Mouse (Mus musculus) G1E (cell line): Measurements from ENCODE around the gene 2010111I01Rik. TPM values are rescaled to one million over a fixed set of nuclear protein-coding genes. Genes with fewer than 3 reads are reported as not detected.
"Not testable (repeated sequence)": the region's sequence is repeated elsewhere in the genome, so short reads cannot be mapped to it uniquely, and the experiment has no call there.

Source experiments
- ATAC-seq: 2 replicates; pipeline ENCODE4 v1.8.0; 2016; ENCODE audit warnings: mild to moderate bottlenecking; ENCODE audit not compliant: insufficient number of reproducible peaks, poor library complexity, low FRiP score, severe bottlenecking; ENCODE audit errors: extremely low read depth
- DNase-seq: peaks from one replicate; pipeline ENCODE4 v3.0.0; 2012; ENCODE audit warnings: low spot score
- H3K27me3 ChIP-seq: 2 replicates; pipeline ENCODE4 v1.6.1; 2012; ENCODE audit warnings: mild to moderate bottlenecking, low read length, inconsistent platforms; ENCODE audit not compliant: insufficient read depth
- H3K36me3 ChIP-seq: replicated peaks from 2 replicates; pipeline ENCODE3; 2012; ENCODE audit warnings: mild to moderate bottlenecking, inconsistent platforms
- H3K4me1 ChIP-seq: 2 replicates; pipeline ENCODE4 v1.6.1; 2012; ENCODE audit warnings: low read depth, low read length, inconsistent platforms, mixed read lengths; ENCODE audit not compliant: insufficient read depth
- H3K4me3 ChIP-seq: 2 replicates; pipeline ENCODE4 v1.5.1; 2012; ENCODE audit warnings: low read depth, mild to moderate bottlenecking, inconsistent platforms, low read length, moderate library complexity, mixed read lengths
- H3K9me3 ChIP-seq: replicated peaks from 2 replicates; pipeline ENCODE4 v1.6.1; 2012; ENCODE audit warnings: inconsistent platforms
- CTCF ChIP-seq: IDR thresholded peaks from 2 replicates; pipeline ENCODE4 v1.5.1; 2012; ENCODE audit warnings: low read depth, low read length, inconsistent platforms, mixed read lengths
- GATA1 ChIP-seq: IDR thresholded peaks from 2 replicates; pipeline ENCODE4 v1.6.1; 2012; ENCODE audit warnings: borderline replicate concordance, low read length, inconsistent platforms, mixed read lengths
- GATA2 ChIP-seq: IDR thresholded peaks from 2 replicates; pipeline ENCODE4 v1.6.1; 2012; ENCODE audit warnings: low read depth, low read length, inconsistent platforms, borderline replicate concordance
- POLR2AphosphoS5 ChIP-seq: IDR thresholded peaks from 2 replicates; pipeline ENCODE4 v1.6.1; 2012; ENCODE audit warnings: low read depth, low read length, inconsistent platforms; ENCODE audit not compliant: insufficient replicate concordance
- TAL1 ChIP-seq: conservative IDR thresholded peaks from 2 replicates; pipeline ENCODE4 v1.6.1; 2012; ENCODE audit warnings: low read depth, low read length, inconsistent platforms, mixed read lengths
- polyA plus RNA-seq: library from polyadenylated mRNA; stranded (reverse); fragments of >175 nt; gene quantifications from 2 replicates; pipeline ENCODE4 v1.2.3, GENCODE M21; 2012
- total RNA-seq, 2 experiments: library from RNA; stranded (forward) in 1 of 2; stranded (reverse) in 1 of 2; fragments of 200-1000 nt in 1 of 2; fragments of >200 nt in 1 of 2; fragmentation: Nextera tagmentation in 1 of 2; gene quantifications; 2 replicates each; pipeline ENCODE4 v1.2.3; 2014 to 2017

The 2010111I01Rik gene
- total and polyA plus RNA-seq, 3 experiments = 14.7 to 57.2 (median 22.2) TPM

- Histone ChIP-seq H3K36me3 (no peaks in the 10 kb centered on the region), H3K27me3 (no peaks in the 10 kb centered on the region), H3K9me3 (no peaks in the 10 kb centered on the region), H3K4me3 (no peak overlapping the region), H3K4me1 (no peaks in the 10 kb centered on the region)
- DNase-seq (no peak), ATAC-seq (no peak)
- TF ChIP-seq GATA1 (no peak), POLR2AphosphoS5 (no peak)
Observed at GRCm38 (mm10) chr13:62980131-62980530, 15.4 kb downstream of the 2010111I01Rik start.

GRCm38 (mm10) chr13:62984485-62984884 is 19.8 kb downstream of the 2010111I01Rik start:
- TF ChIP-seq TAL1 (no peak), POLR2AphosphoS5 (no peak), CTCF (no peak), GATA1 (no peak), GATA2 (no peak)
- Histone ChIP-seq H3K4me1 (no peaks in the 10 kb centered on the region), H3K36me3 (no peaks in the 10 kb centered on the region), H3K4me3 (no peak overlapping the region), H3K9me3 (peaks cover 5% of the 10 kb centered on the region; the same call in 1 of the 2 replicates), H3K27me3 (no peaks in the 10 kb centered on the region)
- ATAC-seq (no peak), DNase-seq (no peak)

GRCm38 (mm10) chr13:62989891-62990490 is 25.3 kb downstream of the 2010111I01Rik start:
- DNase-seq (no peak), ATAC-seq (no peak)
- no peaks in the 10 kb centered on the region for H3K36me3 ChIP-seq
- no peaks in the 10 kb centered on the region for H3K4me1 ChIP-seq
- H3K9me3 ChIP-seq = peaks cover 5% of the 10 kb centered on the region; the same call in 1 of the 2 replicates
- TF ChIP-seq POLR2AphosphoS5 (no peak), GATA1 (no peak), CTCF (no peak), GATA2 (no peak), TAL1 (no peak)
- no peaks in the 10 kb centered on the region for H3K27me3 ChIP-seq
- H3K4me3 ChIP-seq = no peak overlapping the region

GRCm38 (mm10) chr13:62993543-62994477 is 29.1 kb downstream of the 2010111I01Rik start:
- no peaks in the 10 kb centered on the region for H3K4me1 ChIP-seq
- no peaks in the 10 kb centered on the region for H3K9me3 ChIP-seq
- TF ChIP-seq GATA1 = no peak
- TF ChIP-seq GATA2 = no peak
- TF ChIP-seq CTCF = no peak
- no peak for TF ChIP-seq TAL1
- no peak for TF ChIP-seq POLR2AphosphoS5
- ATAC-seq (no peak), DNase-seq (no peak)
- no peaks in the 10 kb centered on the region for H3K36me3 ChIP-seq
- H3K4me3 ChIP-seq = no peak overlapping the region
- no peaks in the 10 kb centered on the region for H3K27me3 ChIP-seq

- no peaks in the 10 kb centered on the region for H3K36me3 ChIP-seq
- DNase-seq = no peak
- no peaks in the 10 kb centered on the region for H3K9me3 ChIP-seq
- no peak for TF ChIP-seq GATA2
- H3K27me3 ChIP-seq = no peaks in the 10 kb centered on the region
- no peak overlapping the region for H3K4me3 ChIP-seq
- no peak for ATAC-seq
- H3K4me1 ChIP-seq = no peaks in the 10 kb centered on the region
Observed at GRCm38 (mm10) chr13:62996767-62997166, 32.1 kb downstream of the 2010111I01Rik start.

- not testable (repeated sequence) for ATAC-seq, H3K36me3 ChIP-seq, DNase-seq
Observed at GRCm38 (mm10) chr13:63007491-63007890, 42.8 kb downstream of the 2010111I01Rik start.

More at GRCm38 (mm10) chr13:63007491-63007890, 42.8 kb downstream of the 2010111I01Rik start:
- not testable (repeated sequence) for H3K9me3 ChIP-seq, H3K4me1 ChIP-seq, H3K4me3 ChIP-seq, H3K27me3 ChIP-seq
